14 mouse cellular contexts compared by ENCODE assay signal in genomic region chr2:59203627-59204425, GRCm38 (mm10). TPM values are rescaled to one million over a fixed set of nuclear protein-coding genes. Genes with fewer than 3 reads are reported as not detected.
A peak's percentile ranks its signal among the peaks of the same experiment; 100 is the strongest.
DNase-seq lines count a peak whose midpoint lies in the region; ATAC-seq and TF ChIP-seq lines count a peak whose summit lies in the region.
"Had no signal": no experiment of that assay in that cellular context is flagged by ENCODE, and none has a peak within 500 bp of the region (broad histone marks: within the 10 kb centered on the region; RNA-seq: fewer than 3 reads in every experiment).

No protein-coding gene starts in this region.

- no peaks in the 10 kb centered on the region for H3K27me3 ChIP-seq in forebrain, embryonic 16.5 days (replicated peaks; ENCODE audit: control insufficient read depth, insufficient read depth, low read length)
- H3K27me3 ChIP-seq in forebrain, embryonic 13.5 days = no peaks in the 10 kb centered on the region
- H3K27me3 ChIP-seq in kidney, embryonic 16.5 days (ENCODE audit: insufficient read depth, low read length) = no peaks in the 10 kb centered on the region
- H3K27me3 ChIP-seq in intestine, postnatal 0 days (replicated peaks; ENCODE audit: control insufficient read depth, insufficient read depth, low read length) = no peaks in the 10 kb centered on the region
- H3K27me3 ChIP-seq: liver, embryonic 15.5 days had no signal

- no peak overlapping the region for H3K4me2 ChIP-seq in forebrain, embryonic 16.5 days (ENCODE audit: low read length)
- no peak overlapping the region for H3K4me2 ChIP-seq in forebrain, embryonic 13.5 days
- H3K4me2 ChIP-seq in kidney, embryonic 16.5 days (replicated peaks; ENCODE audit: low read depth, low read length) = no peak overlapping the region
- no peak overlapping the region for H3K4me2 ChIP-seq in intestine, postnatal 0 days (replicated peaks; ENCODE audit: low read depth)
- H3K4me2 ChIP-seq: liver, embryonic 15.5 days had no signal

- H3K36me3 ChIP-seq in forebrain, embryonic 16.5 days (ENCODE audit: control insufficient read depth, insufficient read depth) = no peaks in the 10 kb centered on the region
- H3K36me3 ChIP-seq in forebrain, embryonic 13.5 days (ENCODE audit: poor library complexity, severe bottlenecking) = no peaks in the 10 kb centered on the region
- H3K36me3 ChIP-seq in kidney, embryonic 16.5 days (ENCODE audit: insufficient read depth, low read length) = no peaks in the 10 kb centered on the region
- H3K36me3 ChIP-seq in intestine, postnatal 0 days (ENCODE audit: control insufficient read depth, insufficient read depth) = no peaks in the 10 kb centered on the region
- H3K36me3 ChIP-seq: limb, embryonic 10.5 days; liver, embryonic 15.5 days had no signal

- H3K9me3 ChIP-seq in forebrain, embryonic 16.5 days (ENCODE audit: control insufficient read depth, low read length) = no peaks in the 10 kb centered on the region
- no peaks in the 10 kb centered on the region for H3K9me3 ChIP-seq in forebrain, embryonic 13.5 days (replicated peaks)
- no peaks in the 10 kb centered on the region for H3K9me3 ChIP-seq in kidney, embryonic 16.5 days (ENCODE audit: low read length)
- H3K9me3 ChIP-seq in intestine, postnatal 0 days (ENCODE audit: control insufficient read depth) = no peaks in the 10 kb centered on the region
- H3K9me3 ChIP-seq: limb, embryonic 10.5 days; liver, embryonic 15.5 days had no signal

- DNase-seq in kidney, postnatal 14 days = no peak
- DNase-seq: adrenal gland, postnatal 10 days; kidney, adult 18-20 months; lung, postnatal 4 days; thymus, postnatal 14 days had no signal

- WGBS in forebrain, embryonic 16.5 days = 63% methylated on average over 3 of the region's 3 CpGs
- 70% methylated on average over 3 of the region's 3 CpGs for WGBS in forebrain, embryonic 13.5 days
- WGBS in kidney, embryonic 16.5 days = 58% methylated on average over 3 of the region's 3 CpGs
- WGBS in intestine, postnatal 0 days = 66% methylated on average over 3 of the region's 3 CpGs

- peak; percentile 43; the same call in 1 of the 2 replicates for ATAC-seq in forebrain, embryonic 16.5 days
- ATAC-seq in forebrain, embryonic 13.5 days = no peak
- peak; percentile 64; the same call in 1 of the 2 replicates for ATAC-seq in kidney, embryonic 16.5 days (ENCODE audit: low FRiP score, low TSS enrichment)
- ATAC-seq in CD4-positive, CD25-positive, alpha-beta regulatory T cell, adult 4 months = peak; percentile 41
- peak; percentile 61 for ATAC-seq in inflammation-experienced regulatory T-cells, adult 6 months
- no peak for ATAC-seq in megakaryocyte-erythroid progenitor cell, adult 5-6 weeks (replicated peaks; ENCODE audit: low FRiP score, low TSS enrichment, poor library complexity, severe bottlenecking)
- ATAC-seq in intestine, postnatal 0 days = no peak

- TF ChIP-seq CTCF in intestine, postnatal 0 days (IDR thresholded peaks at IDR 0.05; ENCODE audit: low read depth) = no peak

- no peak overlapping the region for H3K4me3 ChIP-seq in forebrain, embryonic 16.5 days (replicated peaks; ENCODE audit: low read length)
- H3K4me3 ChIP-seq in forebrain, embryonic 13.5 days = no peak overlapping the region
- no peak overlapping the region for H3K4me3 ChIP-seq in kidney, embryonic 16.5 days (ENCODE audit: low read length)
- no peak overlapping the region for H3K4me3 ChIP-seq in intestine, postnatal 0 days (ENCODE audit: low read depth, low read length)
- H3K4me3 ChIP-seq: limb, embryonic 10.5 days; liver, embryonic 15.5 days had no signal

- H3K27ac ChIP-seq in forebrain, embryonic 16.5 days (ENCODE audit: low read length) = no peak overlapping the region; the same call in 1 of the 2 replicates
- no peak overlapping the region for H3K27ac ChIP-seq in forebrain, embryonic 13.5 days
- H3K27ac ChIP-seq in kidney, embryonic 16.5 days (ENCODE audit: low read length) = no peak overlapping the region
- no peak overlapping the region for H3K27ac ChIP-seq in intestine, postnatal 0 days (ENCODE audit: low read depth, low read length)
- H3K27ac ChIP-seq: limb, embryonic 10.5 days; liver, embryonic 15.5 days had no signal

- H3K4me1 ChIP-seq in forebrain, embryonic 16.5 days (replicated peaks; ENCODE audit: control insufficient read depth, insufficient read depth, low read length) = peaks cover 6% of the 10 kb centered on the region; the same call in 1 of the 2 replicates
- H3K4me1 ChIP-seq in forebrain, embryonic 13.5 days = peaks cover 4% of the 10 kb centered on the region; the same call in 1 of the 2 replicates
- H3K4me1 ChIP-seq in kidney, embryonic 16.5 days (ENCODE audit: insufficient read depth, low read length) = peaks cover 27% of the 10 kb centered on the region
- H3K4me1 ChIP-seq in intestine, postnatal 0 days (replicated peaks; ENCODE audit: control insufficient read depth, insufficient read depth, low read length) = no peaks in the 10 kb centered on the region

- no peak overlapping the region for H3K9ac ChIP-seq in forebrain, embryonic 16.5 days (replicated peaks; ENCODE audit: low read depth, low read length)
- H3K9ac ChIP-seq in forebrain, embryonic 13.5 days = no peak overlapping the region
- no peak overlapping the region for H3K9ac ChIP-seq in kidney, embryonic 16.5 days (replicated peaks; ENCODE audit: low read length)
- H3K9ac ChIP-seq in intestine, postnatal 0 days (ENCODE audit: low read depth, low read length) = no peak overlapping the region
- H3K9ac ChIP-seq: liver, embryonic 15.5 days had no signal

RNA-seq across cellular contexts. Expression of gene Pkp4, which starts 43.2 kb away (rescaled TPM):
- polyA plus RNA-seq in forebrain, embryonic 16.5 days (2015; fragmentation: Nextera tagmentation; extraction: Ambion mirVana) = 24.9 and 26.3 TPM in 2 replicates
- polyA plus RNA-seq in forebrain, embryonic 13.5 days (2015; fragmentation: Nextera tagmentation; extraction: Ambion mirVana) = 19.7 and 22.3 TPM in 2 replicates
- 23.5 and 27.6 TPM in 2 replicates for polyA plus RNA-seq in kidney, embryonic 16.5 days (2015; fragmentation: Nextera tagmentation; extraction: Ambion mirVana)
- polyA plus RNA-seq in CD4-positive, CD25-positive, alpha-beta regulatory T cell, adult 4 months (2017; shearing (Covaris generic)) = 10 to 100 TPM; 14.7 to 17.2 TPM
- polyA plus RNA-seq in inflammation-experienced regulatory T-cells, adult 6 months (2017; shearing (Covaris generic)) = 10 to 100 TPM; 10.2 to 16.4 (median 13.6) TPM
- total RNA-seq in megakaryocyte-erythroid progenitor cell, adult 5-6 weeks (2014; fragmentation: Nextera tagmentation) = 18.0 and 19.9 TPM in 2 replicates
- total RNA-seq in megakaryocyte-erythroid progenitor cell, adult 5-6 weeks (2017) = 10.1 and 11.0 TPM in 2 replicates
- polyA plus RNA-seq in intestine, postnatal 0 days (2015; fragmentation: Nextera tagmentation; extraction: Ambion mirVana) = 27.7 and 30.5 TPM in 2 replicates

RNA-seq across cellular contexts. Expression of gene Ccdc148, which starts 43.3 kb away (rescaled TPM):
- polyA plus RNA-seq in forebrain, embryonic 16.5 days (2015; fragmentation: Nextera tagmentation; extraction: Ambion mirVana) = 4.6 and 5.8 TPM in 2 replicates
- polyA plus RNA-seq in forebrain, embryonic 13.5 days (2015; fragmentation: Nextera tagmentation; extraction: Ambion mirVana) = 3.0 and 3.2 TPM in 2 replicates
- polyA plus RNA-seq in kidney, embryonic 16.5 days (2015; fragmentation: Nextera tagmentation; extraction: Ambion mirVana) = 1.4 and 1.6 TPM in 2 replicates
- polyA plus RNA-seq in CD4-positive, CD25-positive, alpha-beta regulatory T cell, adult 4 months (2017; shearing (Covaris generic)) = 1 to 10 TPM; 1.0 to 1.1 TPM
- 1 to 10 TPM in 2 of 3 experiments, under 1 TPM in 1; 0.66 to 1.6 (median 1.1) TPM for polyA plus RNA-seq in inflammation-experienced regulatory T-cells, adult 6 months (2017; shearing (Covaris generic))
- 0.28 and 0.42 TPM in 2 replicates for total RNA-seq in megakaryocyte-erythroid progenitor cell, adult 5-6 weeks (2014; fragmentation: Nextera tagmentation)
- not detected in 2 replicates for total RNA-seq in megakaryocyte-erythroid progenitor cell, adult 5-6 weeks (2017)
- 0.80 and 0.81 TPM in 2 replicates for polyA plus RNA-seq in intestine, postnatal 0 days (2015; fragmentation: Nextera tagmentation; extraction: Ambion mirVana)

Comparison
In these comparisons a context has a peak if more than half of its experiments do, and no peak if none do; other contexts are left out.
1. ATAC-seq: peak in forebrain, embryonic 16.5 days (single experiment), kidney, embryonic 16.5 days (single experiment), CD4-positive, CD25-positive, alpha-beta regulatory T cell, adult 4 months (single experiment) and inflammation-experienced regulatory T-cells, adult 6 months (single experiment); none in forebrain, embryonic 13.5 days (single experiment), megakaryocyte-erythroid progenitor cell, adult 5-6 weeks (single experiment) and intestine, postnatal 0 days (single experiment).